Mouse (Mus musculus) retina, postnatal 7 days (tissue): ENCODE data around the gene Rgs7.

Experiments
- DNase-seq: peaks from one replicate; pipeline ENCODE4 v3.0.0-alpha.2; 2012; ENCODE audit warnings: low read depth, low spot score

The Rgs7 gene

DNA sequence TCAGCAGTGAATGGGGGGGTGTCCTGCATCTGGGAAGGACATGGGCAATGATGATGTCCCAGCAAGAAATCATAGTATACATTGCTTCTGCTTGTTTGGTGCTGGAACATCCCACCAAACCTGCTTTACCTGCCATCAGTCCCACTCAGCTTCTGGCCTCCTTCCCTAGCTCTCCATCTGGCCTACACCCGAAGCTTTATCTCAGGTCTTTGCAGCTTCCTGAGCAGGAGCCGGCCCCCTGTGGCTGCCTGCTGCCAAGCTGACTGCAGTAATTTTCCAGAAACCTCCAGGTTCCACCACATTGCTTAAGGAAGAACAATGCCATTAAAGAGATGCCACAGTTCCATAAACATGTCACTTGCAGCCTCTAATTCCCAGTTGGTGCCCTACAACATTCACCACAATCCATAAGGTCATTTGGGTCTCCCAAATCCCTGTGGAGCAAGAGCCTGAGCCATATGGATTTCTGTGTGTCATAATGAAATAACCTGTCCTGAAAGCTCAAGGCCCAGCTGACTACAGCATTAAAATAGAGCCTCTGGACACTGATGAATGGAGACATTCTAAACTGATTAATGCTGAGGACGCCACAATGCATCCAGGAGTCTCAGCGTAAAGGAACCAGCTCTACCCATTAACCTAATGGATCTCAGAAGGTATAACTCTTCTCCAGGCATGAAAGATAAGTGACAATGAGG is 60.8 kb downstream of the Rgs7 start:
- no peak for DNase-seq

DNA sequence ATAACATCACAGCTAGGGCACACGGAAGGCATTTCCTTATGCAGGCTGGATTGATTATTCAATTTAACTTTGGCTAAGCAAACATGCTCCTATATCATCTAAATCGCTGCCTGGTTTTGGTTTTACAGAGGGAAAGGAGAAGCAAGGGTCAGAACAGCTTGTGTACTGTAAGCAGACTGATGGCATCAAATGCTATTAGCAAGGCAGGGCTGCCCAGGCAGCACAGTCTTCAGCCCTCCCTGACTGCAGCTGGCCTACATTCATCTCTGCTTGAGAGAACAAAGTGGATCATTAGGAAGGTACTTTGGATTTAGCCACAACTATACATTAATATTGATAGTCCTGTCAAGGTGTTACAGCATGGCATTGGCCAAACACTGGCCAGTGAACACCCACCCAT is 65.2 kb downstream of the Rgs7 start:
- no peak for DNase-seq

DNA sequence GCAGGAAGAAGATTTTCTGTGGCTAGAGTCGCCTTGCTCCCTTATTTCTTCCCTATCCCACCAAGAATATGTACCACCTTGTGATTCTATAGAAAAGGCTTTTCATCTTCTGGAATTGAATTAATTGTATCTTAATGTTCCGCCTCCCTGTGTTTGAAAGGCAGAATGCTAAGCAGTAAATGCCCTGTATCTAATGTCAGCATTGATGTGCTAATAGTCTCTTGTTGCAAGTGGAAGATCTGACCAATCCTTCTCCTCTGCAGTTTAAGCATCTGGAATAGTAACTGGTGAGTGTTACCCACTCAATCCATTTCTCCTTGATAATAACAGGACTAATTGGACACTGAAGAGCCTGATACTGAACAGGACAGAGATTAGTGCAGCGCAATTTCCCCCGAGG is 65.9 kb downstream of the Rgs7 start:
- DNase-seq: no peak

- no peak for DNase-seq
Measured at GRCm38 (mm10) chr1:175420883-175421282, 71.4 kb downstream of the Rgs7 start.

- no peak for DNase-seq
Measured at GRCm38 (mm10) chr1:175415728-175416127, 76.6 kb downstream of the Rgs7 start.

- DNase-seq: no peak
Measured at GRCm38 (mm10) chr1:175410399-175410798, 81.9 kb downstream of the Rgs7 start.

DNA sequence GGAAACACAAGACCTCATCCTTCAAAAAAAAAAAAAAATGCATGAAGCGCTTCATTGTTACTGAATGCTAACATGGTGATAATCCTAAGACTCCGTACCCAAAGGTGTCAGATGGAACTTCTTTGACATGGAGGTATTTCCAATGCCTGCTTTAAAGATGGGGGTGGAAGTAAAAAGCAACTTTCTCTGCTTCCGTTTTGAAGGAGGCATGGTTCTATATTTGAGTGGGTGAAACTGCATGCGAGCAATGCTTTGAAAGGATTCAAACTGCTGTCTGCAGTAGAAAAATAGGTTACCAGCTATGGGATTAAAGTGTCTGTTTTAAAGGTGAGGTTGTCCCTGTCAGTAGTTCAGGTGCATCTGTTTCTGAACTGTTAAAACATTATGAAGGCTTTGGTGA is 100.4 kb downstream of the Rgs7 start:
- DNase-seq: no peak

GRCm38 (mm10) chr1:175389250-175389649 is 103.0 kb downstream of the Rgs7 start:
- DNase-seq: no peak

- no peak for DNase-seq
Measured at GRCm38 (mm10) chr1:175385581-175386235, 106.6 kb downstream of the Rgs7 start.

GRCm38 (mm10) chr1:175372571-175372970 is 119.7 kb downstream of the Rgs7 start:
- no peak for DNase-seq

DNA sequence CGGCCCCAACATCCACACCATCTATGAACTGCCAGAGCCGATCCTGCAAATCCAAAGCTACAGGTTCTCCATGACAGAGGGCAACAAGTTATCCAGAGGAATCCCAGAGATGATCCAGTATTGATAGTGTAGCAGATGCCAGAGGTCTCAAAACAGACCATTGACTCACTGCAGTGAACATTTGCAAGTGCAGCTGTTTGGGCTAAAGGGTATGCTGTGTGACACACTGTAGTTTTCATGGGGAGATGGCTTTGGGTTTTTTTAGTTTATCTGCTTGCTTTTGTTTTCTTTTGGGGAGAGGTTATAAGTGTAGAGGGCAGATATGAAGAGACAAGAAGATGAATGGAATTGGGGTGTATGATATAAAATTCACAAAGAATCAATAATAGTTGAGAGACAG is 124.2 kb downstream of the Rgs7 start:
- no peak for DNase-seq

- no peak for DNase-seq
Measured at GRCm38 (mm10) chr1:175363606-175364005, 128.7 kb downstream of the Rgs7 start.

DNA sequence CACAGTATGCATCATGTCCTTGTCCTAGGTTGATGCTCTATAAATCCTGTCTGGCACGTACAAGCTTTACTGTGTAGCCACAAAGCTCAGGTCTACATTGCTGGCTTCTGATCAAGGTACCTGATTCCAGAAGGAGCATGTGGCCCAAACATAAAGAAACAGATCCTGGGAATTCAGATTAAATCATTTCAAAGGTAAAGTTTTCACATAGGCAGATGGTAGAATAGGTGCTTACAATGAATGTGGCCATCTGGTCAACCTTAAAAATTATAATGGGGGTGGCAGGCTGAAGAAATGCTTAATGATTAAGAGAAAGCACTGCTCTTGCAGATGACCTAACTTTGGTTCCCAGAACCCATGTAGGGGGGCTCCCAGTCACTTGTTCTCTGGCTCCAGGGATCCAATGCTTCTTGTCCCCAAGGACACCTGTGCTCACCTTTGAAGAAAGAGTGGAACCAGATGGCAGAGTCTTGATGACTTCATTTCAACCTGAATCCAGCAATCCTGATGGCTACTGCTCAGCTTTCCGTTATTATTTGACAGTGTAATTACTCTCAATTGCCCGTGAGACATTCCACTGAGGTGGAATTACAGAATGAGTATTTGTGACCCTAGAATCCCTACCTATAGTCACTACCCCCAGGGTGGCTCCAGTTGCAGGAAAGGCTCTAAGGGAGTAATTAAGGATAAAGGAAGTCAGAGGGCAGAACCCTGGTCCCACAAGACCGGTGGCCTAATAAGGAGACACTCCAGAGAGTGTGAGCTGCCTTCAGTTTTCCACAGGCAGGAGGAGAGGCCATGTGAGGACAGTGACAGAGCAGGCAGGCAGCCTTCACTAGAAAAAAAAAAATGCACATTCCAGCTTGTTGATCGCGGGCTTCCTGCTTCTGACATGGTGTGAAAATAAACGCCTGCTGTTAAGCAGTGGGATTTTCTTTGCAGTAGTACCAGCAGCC is 132.6 kb downstream of the Rgs7 start:
- no peak for DNase-seq

DNA sequence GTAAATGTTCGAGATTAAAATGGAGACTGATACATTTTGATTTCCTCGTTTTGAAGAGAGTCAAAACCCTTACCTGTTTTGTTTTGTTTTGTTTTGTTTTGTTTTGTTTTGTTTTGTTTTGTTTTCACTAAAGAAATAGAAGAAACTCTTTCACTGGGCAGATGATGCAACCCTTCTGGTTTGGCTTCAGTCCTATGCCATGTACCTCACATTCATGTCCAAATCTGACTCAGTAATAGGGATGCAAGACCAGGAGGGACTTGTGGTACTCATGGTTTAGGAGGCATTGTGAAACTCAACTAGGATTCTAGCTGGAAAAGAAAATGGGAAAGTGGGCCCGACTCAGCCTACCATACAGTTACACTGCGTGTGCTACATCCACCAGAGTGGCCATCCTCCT is 139.4 kb downstream of the Rgs7 start:
- no peak for DNase-seq

DNA sequence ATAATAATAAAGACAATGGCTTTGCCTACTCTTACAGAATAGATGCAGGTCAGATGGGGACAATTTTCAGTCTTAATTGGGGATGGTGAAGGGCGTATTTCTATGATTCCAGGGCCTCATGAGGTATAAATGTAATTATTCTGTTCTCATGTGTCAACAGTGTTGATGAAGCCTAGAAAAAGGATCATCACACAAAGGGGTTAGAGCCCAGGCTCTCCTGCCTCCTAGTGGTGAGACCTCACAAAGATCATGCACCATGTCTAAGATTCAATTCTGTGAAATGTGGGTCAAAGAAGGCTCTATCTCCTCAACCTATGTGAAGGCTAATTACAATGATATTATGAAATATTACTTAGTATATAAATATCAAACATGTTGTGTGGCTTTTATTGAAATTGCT is 146.1 kb downstream of the Rgs7 start:
- DNase-seq: no peak

- DNase-seq: no peak
Measured at GRCm38 (mm10) chr1:175336191-175336590, 156.1 kb downstream of the Rgs7 start.

DNA sequence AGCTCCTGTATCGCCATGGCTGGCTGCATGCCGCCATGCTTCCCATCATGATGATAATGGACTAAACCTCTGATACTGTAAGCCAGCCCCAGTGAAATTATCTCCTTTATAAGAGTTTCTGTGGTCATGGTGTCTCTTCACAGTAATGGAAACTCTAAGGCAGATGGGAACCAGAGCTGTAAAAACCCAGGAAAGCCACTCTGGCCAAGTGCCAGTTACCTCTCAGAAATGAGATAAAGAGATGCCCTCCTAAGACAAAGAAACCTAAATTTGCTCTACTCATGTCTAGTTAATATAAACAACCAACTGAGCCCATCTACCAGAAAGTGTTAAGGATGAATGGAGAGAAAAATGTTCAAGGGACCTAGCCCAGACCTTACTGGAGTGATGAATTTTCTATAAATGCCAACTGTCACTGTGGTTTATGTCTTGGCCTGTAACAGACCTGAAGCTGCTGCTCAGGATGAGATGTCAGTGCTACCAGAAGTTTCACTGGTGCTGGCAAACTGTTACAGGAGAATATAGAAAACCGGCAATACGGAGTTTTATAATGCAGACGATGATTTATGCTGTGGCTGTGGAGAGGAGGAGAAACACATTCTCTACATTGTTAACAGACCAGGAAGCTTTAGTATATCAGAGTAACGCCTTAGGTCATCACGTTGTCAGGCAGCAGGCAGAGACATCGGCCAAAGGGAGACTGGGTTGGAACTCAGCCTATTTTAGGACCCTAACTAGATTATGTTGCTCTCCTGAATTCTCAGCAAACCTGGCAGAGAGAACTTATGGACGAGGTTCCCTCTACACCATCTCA is 159.1 kb downstream of the Rgs7 start:
- no peak for DNase-seq

GRCm38 (mm10) chr1:175329934-175330471 is 162.3 kb downstream of the Rgs7 start:
- DNase-seq: no peak

DNA sequence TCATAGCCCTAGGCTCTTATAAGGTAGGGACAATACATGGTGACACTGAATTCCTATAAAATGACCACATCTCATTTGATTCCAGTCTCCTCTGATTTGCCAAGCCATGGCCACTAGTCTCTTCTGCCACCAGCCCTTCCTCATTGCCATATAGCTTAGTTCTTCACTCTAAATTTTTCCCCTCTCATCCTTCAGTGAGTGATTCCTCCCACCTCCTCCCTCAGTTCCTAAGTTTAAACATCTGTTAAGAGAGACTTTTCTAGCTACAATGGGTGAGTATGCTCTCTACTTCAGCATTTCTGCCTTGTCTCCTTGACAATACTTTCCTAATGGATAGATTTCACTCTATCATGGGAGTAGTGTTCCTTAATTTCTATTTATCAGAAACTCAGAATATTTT is 169.5 kb downstream of the Rgs7 start:
- DNase-seq: no peak

DNA sequence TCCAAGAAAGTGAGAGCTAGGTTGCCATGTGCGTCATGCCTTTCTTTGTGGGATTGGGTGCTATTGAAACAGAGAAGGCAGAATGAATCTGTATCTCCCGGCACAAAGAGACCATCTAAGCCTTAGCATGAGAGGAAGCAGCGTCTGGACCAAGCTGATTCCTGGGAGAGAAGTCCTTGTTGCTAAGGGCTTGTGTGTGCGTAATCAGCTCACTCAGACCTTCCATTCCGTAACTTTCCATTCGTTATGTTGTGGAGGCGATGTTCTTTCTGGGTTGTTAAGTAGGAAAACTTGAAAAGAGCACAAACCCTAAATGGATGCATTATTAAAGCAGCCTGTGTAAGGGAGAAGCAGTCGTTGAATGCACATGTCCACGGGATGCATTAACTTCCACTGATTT is 173.1 kb downstream of the Rgs7 start:
- DNase-seq: no peak

GRCm38 (mm10) chr1:175317264-175317663 is 175.0 kb downstream of the Rgs7 start:
- DNase-seq: no peak
